Mouse (Mus musculus) hindbrain, embryonic 13.5 days (tissue): ENCODE measurements around the gene Gm4737. TPM values are rescaled to one million over a fixed set of nuclear protein-coding genes. Genes with fewer than 3 reads are reported as not detected.
A peak's percentile ranks its signal among the peaks of the same experiment; 100 is the strongest.
"Not testable (repeated sequence)": the region's sequence is repeated elsewhere in the genome, so short reads cannot be mapped to it uniquely, and the experiment has no call there.

Experiments
- ATAC-seq: fragments of 200-750 bp; cut with Nextera tagmentation; 2 replicates; pipeline ENCODE4 v1.8.0; 2017; ENCODE audit warnings: moderate TSS enrichment; ENCODE audit not compliant: low FRiP score
- H3K27ac ChIP-seq: fragments of 300-500 bp; sonication (generic); 2 replicates; pipeline ENCODE4 v1.5.1; 2015; ENCODE audit warnings: inconsistent platforms, mild to moderate bottlenecking, moderate library complexity
- H3K27me3 ChIP-seq: fragments of 300-500 bp; sonication (generic); 2 replicates; pipeline ENCODE4 v1.6.1; 2015; ENCODE audit warnings: mild to moderate bottlenecking, inconsistent platforms
- H3K36me3 ChIP-seq: fragments of 300-500 bp; sonication (generic); 2 replicates; pipeline ENCODE4 v1.6.1; 2015; ENCODE audit warnings: mild to moderate bottlenecking, inconsistent platforms
- H3K4me1 ChIP-seq: fragments of 300-500 bp; sonication (generic); replicated peaks from 2 replicates; pipeline ENCODE4 v1.6.1; 2015; ENCODE audit warnings: inconsistent platforms
- H3K4me2 ChIP-seq: fragments of 300-500 bp; sonication (generic); 2 replicates; pipeline ENCODE4 v1.6.1; 2015; ENCODE audit warnings: inconsistent platforms, mild to moderate bottlenecking, moderate library complexity
- H3K4me3 ChIP-seq: fragments of 300-500 bp; sonication (generic); 2 replicates; pipeline ENCODE4 v1.5.1; 2015; ENCODE audit warnings: mild to moderate bottlenecking, inconsistent platforms
- H3K9ac ChIP-seq: fragments of 300-500 bp; sonication (generic); 2 replicates; pipeline ENCODE4 v1.6.1; 2015; ENCODE audit warnings: mild to moderate bottlenecking, inconsistent platforms
- H3K9me3 ChIP-seq: fragments of 300-500 bp; sonication (generic); 2 replicates; pipeline ENCODE4 v1.6.1; 2016; ENCODE audit warnings: inconsistent platforms
- WGBS: fragments of 180-500 bp; shearing (Covaris S2); methylation state at CpG from one replicate; pipeline ENCODE4 v1.1.7; 2015; 5-methylcytosine and 5-hydroxymethylcytosine counted together
- polyA plus RNA-seq: library from polyadenylated mRNA; unstranded; fragments of >200 nt; fragmentation: Nextera tagmentation; extraction: Ambion mirVana; gene quantifications from 2 replicates; pipeline ENCODE4 v1.2.1, GENCODE M21; 2015

Gene Gm4737
- polyA plus RNA-seq: 1.1 and 1.5 TPM in 2 replicates

DNA sequence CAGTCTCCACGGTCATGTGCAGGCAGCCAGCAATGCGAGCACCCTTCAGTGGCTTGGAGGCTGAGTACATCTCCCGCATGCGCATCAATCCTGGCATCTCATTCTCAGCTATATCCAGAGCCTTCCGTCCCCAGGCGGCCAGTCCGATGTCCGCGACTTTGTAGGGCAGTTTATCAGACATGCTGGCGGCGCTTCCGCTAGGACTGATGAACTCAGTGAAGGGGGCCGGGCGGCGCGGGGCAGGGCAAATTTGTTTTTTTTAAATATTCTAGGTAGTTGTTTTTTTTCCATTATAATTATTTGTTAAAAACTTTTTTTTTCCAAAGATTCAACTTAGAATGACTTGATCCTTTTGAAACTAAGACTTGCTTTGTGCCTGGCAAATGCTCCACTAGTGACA is at the start of gene Gm4737:
Gene Gm4737 (minus strand): TSS at position 246 of the 400 bp plus-strand sequence.
- not testable (repeated sequence) for H3K9ac ChIP-seq, H3K36me3 ChIP-seq, H3K27ac ChIP-seq, ATAC-seq, H3K9me3 ChIP-seq, H3K4me3 ChIP-seq, H3K4me2 ChIP-seq, H3K27me3 ChIP-seq, H3K4me1 ChIP-seq
- WGBS: 98% methylated on average over 12 of the region's 16 CpGs

DNA sequence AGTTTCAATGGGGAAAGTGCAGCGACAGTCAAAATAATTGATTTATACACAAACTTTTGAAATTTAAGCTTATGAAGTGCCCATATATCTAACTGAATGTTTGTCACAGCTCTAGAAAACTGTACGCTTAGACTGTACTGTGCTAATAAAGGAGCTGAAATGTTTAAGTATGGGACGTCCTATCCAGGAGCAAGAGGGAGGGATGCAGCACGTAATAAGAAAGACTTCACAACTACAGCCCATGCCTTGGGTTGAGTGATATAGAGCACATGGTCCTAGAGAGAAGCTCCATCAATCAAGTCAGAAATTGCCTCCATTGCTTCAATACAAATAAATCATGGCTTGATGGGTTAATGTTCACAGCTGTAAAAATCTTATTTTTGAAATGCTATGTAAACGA is 40.9 kb upstream of the Gm4737 start:
- no peaks in the 10 kb centered on the region for H3K9me3 ChIP-seq
- H3K27me3 ChIP-seq: no peaks in the 10 kb centered on the region
- 93% methylated on average over 5 of the region's 5 CpGs for WGBS
- H3K4me1 ChIP-seq: no peaks in the 10 kb centered on the region
- no peak overlapping the region for H3K4me3 ChIP-seq
- ATAC-seq: no peak
- H3K9ac ChIP-seq: no peak overlapping the region
- no peak overlapping the region for H3K4me2 ChIP-seq
- H3K36me3 ChIP-seq: no peaks in the 10 kb centered on the region
- no peak overlapping the region for H3K27ac ChIP-seq

DNA sequence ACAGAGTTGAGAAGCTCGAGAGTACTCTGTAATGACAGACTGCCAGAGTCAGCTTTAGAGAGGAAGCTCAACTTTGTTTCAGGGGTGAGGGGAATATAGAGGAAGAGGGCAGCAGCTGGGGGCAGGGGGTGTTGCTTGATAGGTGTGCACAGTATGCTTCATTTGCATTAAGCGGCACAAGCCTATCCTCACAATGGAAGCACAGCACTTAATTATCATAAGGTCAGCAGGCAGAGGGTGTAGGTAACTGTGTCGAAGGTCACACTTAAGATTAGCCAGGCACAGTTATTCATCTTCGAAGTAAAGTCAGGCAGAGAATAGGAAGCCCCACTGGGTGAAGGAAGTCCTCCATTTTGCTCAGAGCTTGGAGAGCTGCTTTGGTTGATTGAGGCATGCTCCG is 28.2 kb upstream of the Gm4737 start:
- WGBS: 79% methylated on average over 5 of the region's 5 CpGs
- H3K9ac ChIP-seq: no peak overlapping the region
- ATAC-seq: no peak
- no peak overlapping the region for H3K4me2 ChIP-seq
- no peaks in the 10 kb centered on the region for H3K4me1 ChIP-seq
- H3K36me3 ChIP-seq: no peaks in the 10 kb centered on the region
- no peak overlapping the region for H3K4me3 ChIP-seq
- no peak overlapping the region for H3K27ac ChIP-seq
- no peaks in the 10 kb centered on the region for H3K9me3 ChIP-seq
- no peaks in the 10 kb centered on the region for H3K27me3 ChIP-seq

DNA sequence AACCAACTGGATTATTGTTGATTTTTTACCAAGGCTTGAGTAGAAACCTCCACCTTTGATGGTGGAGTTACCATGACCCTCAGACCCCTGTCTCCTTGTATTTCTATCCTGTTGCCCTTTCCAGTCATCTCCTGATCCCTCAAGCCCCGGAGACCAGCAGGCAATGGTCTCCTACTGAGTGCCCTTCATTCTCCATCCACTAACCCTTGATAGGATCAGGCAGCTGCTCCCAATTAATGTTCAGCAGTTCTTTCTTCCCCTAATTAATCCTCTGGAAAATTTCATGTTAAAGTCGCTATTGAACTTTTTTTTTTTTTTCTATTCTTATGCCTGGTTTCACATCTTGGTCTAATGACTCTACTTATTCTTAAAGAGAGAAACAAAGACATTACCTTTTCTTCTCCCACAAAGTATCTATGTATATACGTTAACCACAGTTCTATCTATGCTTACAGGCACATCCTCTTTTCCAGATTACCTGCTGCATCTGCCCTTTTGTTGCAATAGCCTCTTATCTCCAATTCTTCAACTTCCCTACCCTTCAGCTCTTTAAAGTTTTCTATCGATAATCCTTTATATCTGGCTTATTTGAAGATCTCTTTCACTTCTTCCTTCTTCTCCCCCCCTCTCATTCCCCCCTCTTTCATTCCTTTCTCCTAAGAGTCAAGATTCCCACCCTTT is 23.4 kb upstream of the Gm4737 start:
- no peak overlapping the region for H3K27ac ChIP-seq
- H3K27me3 ChIP-seq: no peaks in the 10 kb centered on the region
- H3K9ac ChIP-seq: no peak overlapping the region
- no peaks in the 10 kb centered on the region for H3K36me3 ChIP-seq
- 80% methylated on average over 4 of the region's 4 CpGs for WGBS
- no peaks in the 10 kb centered on the region for H3K4me1 ChIP-seq
- no peaks in the 10 kb centered on the region for H3K9me3 ChIP-seq
- H3K4me3 ChIP-seq: no peak overlapping the region
- ATAC-seq: no peak
- no peak overlapping the region for H3K4me2 ChIP-seq

DNA sequence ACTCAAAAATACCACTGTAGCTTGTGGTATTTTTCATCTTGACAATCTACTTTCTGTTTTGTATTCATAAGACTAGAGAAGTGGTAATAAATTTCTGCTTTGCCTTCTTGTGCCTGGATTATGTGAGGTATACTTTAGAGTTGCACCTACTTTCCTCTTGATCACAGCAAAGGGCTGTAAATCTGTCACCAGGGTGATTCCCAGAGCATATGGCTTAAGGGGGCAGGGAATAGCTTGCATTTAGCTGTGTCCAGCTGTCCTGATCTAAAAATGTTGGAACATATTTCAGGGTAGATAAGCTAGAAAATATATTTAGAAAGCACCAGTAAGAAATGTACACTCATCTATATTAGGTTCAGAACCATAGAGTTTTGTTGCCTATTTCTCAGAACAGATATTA is 18.2 kb upstream of the Gm4737 start:
- Histone ChIP-seq H3K4me1 (no peaks in the 10 kb centered on the region), H3K4me3 (no peak overlapping the region)
- no peak for ATAC-seq

DNA sequence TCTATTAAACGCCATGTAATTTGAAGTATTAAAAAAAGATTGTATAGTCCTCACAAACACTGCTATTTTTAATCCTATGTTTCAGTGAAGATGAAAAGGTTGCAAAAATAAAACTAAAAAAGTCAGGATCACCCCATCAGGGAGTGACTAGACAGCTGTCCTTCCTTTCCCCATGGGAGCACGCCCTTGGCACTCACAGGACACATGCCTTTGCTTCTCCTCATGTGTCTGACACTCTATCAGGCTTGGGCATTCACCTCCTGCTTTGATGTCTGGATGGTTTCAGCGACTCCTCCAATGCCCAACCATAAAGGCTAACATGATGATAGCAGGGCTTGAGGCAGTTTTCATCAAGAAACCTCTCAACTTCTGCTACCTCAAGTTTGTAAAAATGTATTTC is 12.1 kb upstream of the Gm4737 start:
- Histone ChIP-seq H3K36me3 (no peaks in the 10 kb centered on the region), H3K9me3 (peaks cover 4% of the 10 kb centered on the region; the same call in 1 of the 2 replicates), H3K27ac (no peak overlapping the region), H3K27me3 (no peaks in the 10 kb centered on the region), H3K4me2 (no peak overlapping the region), H3K9ac (no peak overlapping the region), H3K4me1 (no peaks in the 10 kb centered on the region), H3K4me3 (no peak overlapping the region)
- no peak for ATAC-seq
- WGBS: 82% methylated on average over 3 of the region's 3 CpGs

More for the DNA sequence above, 18.2 kb upstream of the Gm4737 start:
- H3K27me3 ChIP-seq: no peaks in the 10 kb centered on the region
- H3K9ac ChIP-seq: no peak overlapping the region
- H3K36me3 ChIP-seq: no peaks in the 10 kb centered on the region
- H3K9me3 ChIP-seq: peaks cover 4% of the 10 kb centered on the region; the same call in 1 of the 2 replicates
- no peak overlapping the region for H3K27ac ChIP-seq
- no peak overlapping the region for H3K4me2 ChIP-seq

DNA sequence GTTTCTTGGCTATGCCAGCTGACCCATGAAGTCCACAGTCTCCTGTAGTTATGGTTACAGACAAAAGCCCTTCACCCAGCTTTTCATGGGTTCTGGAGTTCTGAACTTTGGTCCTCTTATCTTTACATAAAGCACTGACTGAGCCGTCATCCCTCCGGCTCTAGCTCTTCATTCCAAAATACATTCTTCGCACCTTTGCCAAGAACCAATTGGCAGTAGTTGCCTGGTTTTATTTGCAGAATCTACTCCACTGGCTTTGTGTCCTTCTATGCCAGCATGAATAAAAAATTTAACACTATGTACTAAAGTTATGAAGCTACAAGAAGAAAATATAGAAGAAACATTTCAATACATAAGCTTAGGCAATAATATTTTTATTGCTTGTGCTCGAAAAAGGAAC is 10.4 kb upstream of the Gm4737 start:
- Histone ChIP-seq H3K4me2 (no peak overlapping the region), H3K27me3 (no peaks in the 10 kb centered on the region), H3K27ac (no peak overlapping the region), H3K9ac (no peak overlapping the region), H3K4me1 (no peaks in the 10 kb centered on the region), H3K36me3 (no peaks in the 10 kb centered on the region), H3K4me3 (no peak overlapping the region), H3K9me3 (no peaks in the 10 kb centered on the region)
- WGBS: 82% methylated on average over 4 of the region's 4 CpGs
- ATAC-seq: no peak

DNA sequence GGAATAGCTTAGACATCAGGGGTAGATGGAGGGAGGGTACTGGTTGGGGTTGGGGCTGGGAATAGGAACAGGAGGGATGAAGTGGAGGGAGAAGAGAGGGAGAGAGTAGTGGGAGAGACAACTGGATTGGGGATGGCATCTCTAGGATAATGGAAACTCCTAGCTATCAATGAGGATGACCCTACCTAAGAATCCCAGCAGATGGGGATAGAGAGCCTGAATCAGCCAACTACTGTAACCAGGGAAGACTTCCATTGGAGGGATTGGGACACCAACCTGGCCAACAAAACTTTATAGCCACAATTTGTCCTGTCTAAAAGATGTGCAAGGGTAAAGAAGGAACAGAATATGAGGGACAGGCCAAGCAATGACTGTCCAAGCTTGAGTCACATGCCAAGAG is 3.7 kb downstream of the Gm4737 start:
- ATAC-seq: no peak
- Histone ChIP-seq H3K9me3 (no peaks in the 10 kb centered on the region), H3K36me3 (no peaks in the 10 kb centered on the region), H3K27ac (no peak overlapping the region), H3K9ac (no peak overlapping the region), H3K4me2 (no peak overlapping the region), H3K27me3 (no peaks in the 10 kb centered on the region), H3K4me1 (no peaks in the 10 kb centered on the region), H3K4me3 (no peak overlapping the region)

DNA sequence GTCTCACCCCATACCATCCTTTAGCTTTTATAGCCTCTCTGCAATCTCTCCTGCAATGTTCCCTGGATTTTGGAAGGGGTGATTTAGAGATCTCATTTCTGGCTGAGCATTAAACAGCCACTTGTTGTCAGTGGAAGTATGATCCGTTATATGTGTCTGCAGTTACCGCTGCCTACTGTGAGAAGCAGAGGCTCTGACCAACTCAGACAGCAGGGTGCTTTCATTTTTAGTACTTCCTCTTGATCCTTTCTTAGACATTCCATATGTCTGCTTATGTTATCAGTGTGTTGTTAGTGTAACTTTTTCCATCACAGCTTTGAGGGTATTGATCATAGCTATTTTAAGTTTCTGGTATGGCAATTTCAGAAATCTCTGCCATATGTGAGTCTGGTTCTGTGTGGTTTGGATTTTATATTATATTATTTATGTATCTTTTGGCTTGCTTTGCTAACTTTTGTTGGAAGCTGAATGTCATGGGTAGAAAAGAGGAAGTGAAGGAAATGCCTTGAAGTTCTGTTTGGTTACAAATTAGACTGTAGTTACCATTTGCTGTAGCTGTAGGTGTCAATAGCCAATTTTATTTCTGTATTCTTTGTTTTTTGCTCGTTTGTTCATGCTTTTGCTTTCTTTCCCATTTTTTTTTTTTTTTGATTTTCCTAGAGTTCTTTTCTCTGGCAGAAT is 6.1 kb downstream of the Gm4737 start:
- H3K4me1 ChIP-seq: no peaks in the 10 kb centered on the region
- no peak overlapping the region for H3K4me2 ChIP-seq
- H3K4me3 ChIP-seq: no peak overlapping the region
- no peak overlapping the region for H3K27ac ChIP-seq
- no peak for ATAC-seq
- WGBS: 65% methylated on average over 3 of the region's 3 CpGs
- no peak overlapping the region for H3K9ac ChIP-seq
- H3K36me3 ChIP-seq: no peaks in the 10 kb centered on the region
- H3K9me3 ChIP-seq: no peaks in the 10 kb centered on the region
- no peaks in the 10 kb centered on the region for H3K27me3 ChIP-seq

DNA sequence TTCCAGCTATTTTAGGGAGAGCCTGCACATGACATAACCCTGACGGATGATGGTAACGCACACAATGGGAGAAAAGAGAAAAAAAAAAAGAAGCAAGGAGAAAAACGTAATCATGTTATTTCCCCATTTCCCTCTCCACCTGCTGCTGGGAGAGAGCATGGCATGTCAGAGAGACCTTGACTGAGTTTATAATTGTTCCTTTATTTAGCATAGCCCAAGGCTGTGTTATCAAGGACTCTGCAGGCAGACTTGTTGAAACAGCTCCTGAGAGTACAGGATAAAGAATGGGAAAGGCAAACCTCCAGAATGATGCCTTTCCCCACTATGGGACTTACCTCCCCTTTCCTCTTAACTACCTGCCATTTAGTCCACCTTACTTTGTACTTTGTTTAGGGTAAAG is 7.9 kb downstream of the Gm4737 start:
- WGBS: 68% methylated on average over 3 of the region's 3 CpGs
- no peak for ATAC-seq

DNA sequence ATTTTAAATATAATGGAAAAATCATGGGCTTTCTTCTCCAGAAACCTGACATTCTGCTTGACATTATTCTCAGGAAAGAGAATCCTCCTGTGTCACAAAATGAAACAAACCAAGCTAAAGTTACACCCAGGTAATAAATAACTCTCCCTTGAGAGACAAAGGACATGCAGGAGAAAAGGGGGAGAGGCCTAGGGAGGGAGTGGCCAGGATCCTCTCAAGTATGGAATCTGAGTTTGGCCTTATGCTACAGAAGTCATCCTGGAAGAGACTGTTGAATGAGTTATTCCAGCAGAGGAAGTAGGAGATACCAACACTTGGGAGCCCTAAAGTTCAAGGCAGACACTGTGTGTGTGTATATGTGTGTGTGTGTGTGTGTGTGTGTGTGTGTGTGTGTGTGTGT is 32.6 kb downstream of the Gm4737 start:
- ATAC-seq: no peak
- no peaks in the 10 kb centered on the region for H3K36me3 ChIP-seq
- no peak overlapping the region for H3K4me3 ChIP-seq
- no peaks in the 10 kb centered on the region for H3K9me3 ChIP-seq
- no peak overlapping the region for H3K27ac ChIP-seq
- H3K9ac ChIP-seq: no peak overlapping the region
- no peaks in the 10 kb centered on the region for H3K27me3 ChIP-seq
- 0 out of 2 replicates have a peak, but pooled peaks cover 3% of the 10 kb centered on the region for H3K4me1 ChIP-seq
- no peak overlapping the region for H3K4me2 ChIP-seq

More for the DNA sequence above, 7.9 kb downstream of the Gm4737 start:
- Histone ChIP-seq H3K27ac (no peak overlapping the region), H3K4me3 (no peak overlapping the region), H3K4me2 (no peak overlapping the region), H3K27me3 (no peaks in the 10 kb centered on the region), H3K4me1 (no peaks in the 10 kb centered on the region), H3K9ac (no peak overlapping the region), H3K36me3 (no peaks in the 10 kb centered on the region), H3K9me3 (no peaks in the 10 kb centered on the region)

DNA sequence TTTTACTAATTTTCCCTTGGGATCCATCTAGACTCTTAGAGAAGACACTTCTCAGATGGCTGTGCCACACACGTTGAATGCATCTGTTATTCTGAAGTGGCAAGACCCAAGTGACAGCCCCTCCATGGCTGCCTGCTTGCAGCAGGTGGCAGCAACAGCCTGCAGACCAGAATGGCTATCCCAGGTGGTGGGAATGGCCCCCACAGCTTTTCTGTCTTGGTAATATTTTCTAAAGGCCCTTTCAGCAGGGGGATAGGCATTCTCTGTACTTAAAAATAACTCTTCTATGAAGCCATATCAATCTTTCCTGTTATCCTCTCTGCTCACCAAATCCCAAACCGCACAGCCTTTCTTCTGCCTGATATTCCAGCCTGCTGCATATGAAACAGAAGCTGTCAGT is 33.5 kb downstream of the Gm4737 start:
- H3K27ac ChIP-seq: no peak overlapping the region
- H3K9me3 ChIP-seq: no peaks in the 10 kb centered on the region
- no peak overlapping the region for H3K4me3 ChIP-seq
- H3K4me1 ChIP-seq: 0 out of 2 replicates have a peak, but pooled peaks cover 3% of the 10 kb centered on the region
- H3K9ac ChIP-seq: no peak overlapping the region
- peak; percentile 69 for ATAC-seq
- no peak overlapping the region for H3K4me2 ChIP-seq
- no peaks in the 10 kb centered on the region for H3K36me3 ChIP-seq
- H3K27me3 ChIP-seq: no peaks in the 10 kb centered on the region
- WGBS: 45% methylated on average over 2 of the region's 2 CpGs

DNA sequence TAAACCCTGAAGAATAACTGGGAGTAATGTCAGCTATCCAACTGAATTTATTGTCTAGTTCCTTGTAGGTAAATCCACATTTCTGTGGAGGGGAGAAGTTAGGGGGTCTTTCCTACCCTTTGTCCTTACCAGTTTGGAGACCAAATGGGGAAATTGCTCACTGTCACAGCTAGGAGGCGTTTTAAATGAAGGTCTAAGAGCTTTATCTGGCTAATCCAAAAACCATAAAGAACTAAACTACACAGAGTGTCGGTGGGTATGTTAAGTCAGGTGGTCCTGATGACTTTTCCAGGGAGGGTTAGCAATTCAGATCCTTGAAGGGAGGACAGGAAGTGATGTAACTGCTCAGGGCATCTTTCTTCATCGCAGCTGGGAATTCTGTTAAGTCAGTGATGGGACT is 34.3 kb downstream of the Gm4737 start:
- H3K36me3 ChIP-seq: no peaks in the 10 kb centered on the region
- 73% methylated on average over 3 of the region's 3 CpGs for WGBS
- H3K27ac ChIP-seq: no peak overlapping the region
- no peak overlapping the region for H3K4me2 ChIP-seq
- no peak for ATAC-seq
- H3K9ac ChIP-seq: no peak overlapping the region
- H3K4me1 ChIP-seq: 0 out of 2 replicates have a peak, but pooled peaks cover 3% of the 10 kb centered on the region
- H3K9me3 ChIP-seq: no peaks in the 10 kb centered on the region
- H3K27me3 ChIP-seq: no peaks in the 10 kb centered on the region
- no peak overlapping the region for H3K4me3 ChIP-seq
